Mouse (Mus musculus) MEL (cell line): Measurements from ENCODE around the gene Gramd4. TPM values are rescaled to one million over a fixed set of nuclear protein-coding genes. Genes with fewer than 3 reads are reported as not detected.

ENCODE experiments used
- DNase-seq: peaks from one replicate; pipeline ENCODE4 v3.0.0; 2011; ENCODE audit warnings: low read depth, low spot score
- H3K27ac ChIP-seq: 2 replicates; pipeline ENCODE4 v1.5.1; 2012; ENCODE audit warnings: low read depth, mild to moderate bottlenecking, control low read depth, low read length, moderate library complexity; ENCODE audit not compliant: control insufficient read depth
- H3K27me3 ChIP-seq, 2 experiments: fragments of 150-350 bp in 1 of 2; sonication (generic) in 1 of 2; 2 replicates each; pipeline ENCODE4 v1.6.1; 2012; ENCODE audit warnings: low read length in 2 of 2, mild to moderate bottlenecking in 2 of 2, improper control_type of control experiment in 1 of 2, moderate library complexity in 1 of 2; ENCODE audit not compliant: insufficient read depth in 2 of 2, control insufficient read depth in 1 of 2
- H3K36me3 ChIP-seq, 2 experiments: 2 replicates each; pipeline ENCODE4 v1.6.1; 2012 to 2014; ENCODE audit warnings: low read length in 2 of 2, improper control_type of control experiment in 1 of 2, inconsistent platforms in 1 of 2, mild to moderate bottlenecking in 1 of 2; ENCODE audit not compliant: insufficient read depth in 2 of 2, control insufficient read depth in 1 of 2
- H3K4me1 ChIP-seq, 2 experiments: fragments of 150-350 bp in 1 of 2; sonication (generic) in 1 of 2; 2 replicates each; pipeline ENCODE4 v1.6.1; 2012; ENCODE audit warnings: low read length in 2 of 2, improper control_type of control experiment in 1 of 2, mild to moderate bottlenecking in 1 of 2; ENCODE audit not compliant: insufficient read depth in 2 of 2, control insufficient read depth in 1 of 2
- H3K4me3 ChIP-seq, 2 experiments: fragments of 150-350 bp in 1 of 2; sonication (generic) in 1 of 2; 2 replicates each; pipeline ENCODE4 v1.5.1; 2012; ENCODE audit warnings: low read depth in 2 of 2, low read length in 2 of 2, mild to moderate bottlenecking in 2 of 2, moderate library complexity in 2 of 2, control low read depth in 1 of 2, improper control_type of control experiment in 1 of 2; ENCODE audit not compliant: control insufficient read depth in 1 of 2, insufficient read depth in 1 of 2
- H3K79me2 ChIP-seq: 2 replicates; pipeline ENCODE4 v1.6.1; 2012; ENCODE audit warnings: mild to moderate bottlenecking, low read length, moderate library complexity; ENCODE audit not compliant: control insufficient read depth, poor library complexity, insufficient read depth
- H3K9ac ChIP-seq: 2 replicates; pipeline ENCODE4 v1.6.1; 2012; ENCODE audit warnings: low read depth, mild to moderate bottlenecking, control low read depth, low read length, moderate library complexity; ENCODE audit not compliant: control insufficient read depth, poor library complexity, severe bottlenecking
- H3K9me3 ChIP-seq: fragments of 150-350 bp; sonication (generic); replicated peaks from 2 replicates; pipeline ENCODE4 v1.6.1; 2012; ENCODE audit warnings: mild to moderate bottlenecking, low read length, improper control_type of control experiment, moderate library complexity; ENCODE audit not compliant: insufficient read depth
- E2F4 ChIP-seq: IDR thresholded peaks from 2 replicates; pipeline ENCODE4 v1.6.1; 2011; ENCODE audit warnings: low read depth, low read length, improper control_type of control experiment, borderline replicate concordance
- EP300 ChIP-seq, 2 experiments: IDR thresholded peaks; 2 replicates each; pipeline ENCODE4 v1.6.1; 2011; ENCODE audit warnings: improper control_type of control experiment in 2 of 2, low read length in 2 of 2, low read depth in 1 of 2, mild to moderate bottlenecking in 1 of 2
- HCFC1 ChIP-seq: IDR thresholded peaks from 2 replicates; pipeline ENCODE4 v1.6.1; 2012; ENCODE audit warnings: low read depth, mild to moderate bottlenecking, inconsistent platforms, low read length, improper control_type of control experiment, moderate library complexity
- JUND ChIP-seq: IDR thresholded peaks from 2 replicates; pipeline ENCODE4 v1.6.1; 2011; ENCODE audit warnings: low read depth, mild to moderate bottlenecking, improper control_type of control experiment, low read length
- MAFK ChIP-seq: IDR thresholded peaks from 2 replicates; pipeline ENCODE4 v1.6.1; 2011; ENCODE audit warnings: low read depth, mild to moderate bottlenecking, low read length, improper control_type of control experiment, borderline replicate concordance
- MXI1 ChIP-seq: IDR thresholded peaks from 2 replicates; pipeline ENCODE4 v1.6.1; 2011; ENCODE audit warnings: mild to moderate bottlenecking, low read depth, low read length, improper control_type of control experiment
- MYC ChIP-seq: IDR thresholded peaks from 2 replicates; pipeline ENCODE4 v1.6.1; 2011; ENCODE audit warnings: low read depth, mild to moderate bottlenecking, low read length, improper control_type of control experiment, moderate library complexity
- NELFE ChIP-seq: IDR thresholded peaks from 2 replicates; pipeline ENCODE4 v1.6.1; 2011; ENCODE audit warnings: low read depth, low read length, improper control_type of control experiment
- NRF1 ChIP-seq: IDR thresholded peaks from 2 replicates; pipeline ENCODE4 v1.6.1; 2014; ENCODE audit warnings: low read depth, mild to moderate bottlenecking, inconsistent platforms, low read length, improper control_type of control experiment, moderate library complexity; ENCODE audit not compliant: poor library complexity, insufficient read depth, severe bottlenecking
- POLR2A ChIP-seq, 2 experiments: IDR thresholded peaks; 2 replicates each; pipeline ENCODE4 v1.6.1; 2011 to 2012; ENCODE audit warnings: low read length in 2 of 2, mild to moderate bottlenecking in 2 of 2, control low read depth in 1 of 2, improper control_type of control experiment in 1 of 2, low read depth in 1 of 2, moderate library complexity in 1 of 2; ENCODE audit not compliant: control insufficient read depth in 1 of 2, insufficient read depth in 1 of 2, poor library complexity in 1 of 2
- POLR2AphosphoS5 ChIP-seq: IDR thresholded peaks from 2 replicates; pipeline ENCODE4 v1.6.1; 2012; ENCODE audit warnings: low read depth, borderline replicate concordance, mild to moderate bottlenecking, inconsistent platforms, low read length, moderate library complexity, mixed read lengths
- RAD21 ChIP-seq: IDR thresholded peaks from 2 replicates; pipeline ENCODE4 v1.6.1; 2011; ENCODE audit warnings: mild to moderate bottlenecking, low read depth, low read length, improper control_type of control experiment
- SIN3A ChIP-seq: IDR thresholded peaks from 2 replicates; pipeline ENCODE4 v1.6.1; 2012; ENCODE audit warnings: low read length, improper control_type of control experiment, inconsistent platforms
- SMC3 ChIP-seq: IDR thresholded peaks from 2 replicates; pipeline ENCODE4 v1.6.1; 2011; ENCODE audit warnings: low read depth, low read length, improper control_type of control experiment
- TCF12 ChIP-seq: IDR thresholded peaks from 2 replicates; pipeline ENCODE4 v1.6.1; 2014; ENCODE audit warnings: low read depth, mild to moderate bottlenecking, inconsistent platforms, low read length, improper control_type of control experiment, moderate library complexity
- USF1 ChIP-seq: IDR thresholded peaks from 2 replicates; pipeline ENCODE4 v1.6.1; 2014; ENCODE audit warnings: low read depth, mild to moderate bottlenecking, inconsistent platforms, low read length, improper control_type of control experiment, moderate library complexity
- polyA plus RNA-seq, 2 experiments: library from polyadenylated mRNA; stranded (reverse) in 1 of 2; unstranded in 1 of 2; fragments of >175 nt in 1 of 2; fragments of >200 nt in 1 of 2; gene quantifications; 2 replicates each; pipeline versions ENCODE4 v1.2.1 to v1.2.4; 2012; ENCODE audit warnings: low replicate concordance in 2 of 2, low read depth in 1 of 2; ENCODE audit not compliant: insufficient read length in 2 of 2, insufficient read depth in 1 of 2, missing spikeins in 1 of 2
- total RNA-seq: library from RNA; depleted of rRNA; stranded (reverse); fragments of 300-350 nt; gene quantifications from 2 replicates; pipeline ENCODE4 v1.2.3, GENCODE M21; 2012

Gene Gramd4
- total and polyA plus RNA-seq, 3 experiments: 35.2 to 43.1 (median 38.0) TPM

GRCm38 (mm10) chr15:86164718-86165345, 107.3 kb downstream of the Gramd4 start:
- no peak for DNase-seq
- H3K27me3 ChIP-seq: no peaks in the 10 kb centered on the region
- TF ChIP-seq SIN3A: no peak
- TF ChIP-seq NRF1: no peak
- TF ChIP-seq TCF12: no peak
- no peak for TF ChIP-seq POLR2AphosphoS5
- no peak for TF ChIP-seq MAFK
- TF ChIP-seq NELFE: no peak
- TF ChIP-seq EP300 (IDR thresholded peaks at IDR 0.05; ENCODE audit: low read depth in 1 of 2, low read length in 2 of 2): no peak
- no peak for TF ChIP-seq JUND
- TF ChIP-seq MYC: no peak
- TF ChIP-seq USF1: no peak
- TF ChIP-seq MXI1: no peak
- TF ChIP-seq HCFC1: no peak
- TF ChIP-seq RAD21: no peak
- TF ChIP-seq, all 39 proteins: peak for 0
- peaks cover 0 to 8% of the 10 kb centered on the region in 2 experiments; a peak in 1 of 4 replicates for H3K36me3 ChIP-seq
- peaks cover 0 to 4% of the 10 kb centered on the region in 2 experiments; a peak in 2 of 4 replicates for H3K4me1 ChIP-seq
- no peak overlapping the region for H3K9ac ChIP-seq
- H3K79me2 ChIP-seq: no peaks in the 10 kb centered on the region
- H3K27ac ChIP-seq: no peak overlapping the region
- no peaks in the 10 kb centered on the region for H3K9me3 ChIP-seq
- H3K4me3 ChIP-seq: no peak overlapping the region

- Histone ChIP-seq H3K36me3 (peaks cover 0 to 4% of the 10 kb centered on the region in 2 experiments; a peak in 1 of 4 replicates), H3K4me1 (no peaks in the 10 kb centered on the region), H3K27ac (no peak overlapping the region), H3K9ac (no peak overlapping the region), H3K79me2 (no peaks in the 10 kb centered on the region), H3K4me3 (no peak overlapping the region), H3K9me3 (no peaks in the 10 kb centered on the region), H3K27me3 (no peaks in the 10 kb centered on the region)
- TF ChIP-seq SMC3 (no peak), HCFC1 (no peak), MAFK (peak; percentile 78), E2F4 (no peak), POLR2A (IDR thresholded peaks at IDR 0.05; ENCODE audit: control insufficient read depth in 1 of 2, insufficient read depth in 1 of 2, low read depth in 1 of 2, low read length in 2 of 2, poor library complexity in 1 of 2) (no peak)
- DNase-seq: no peak
Measured at GRCm38 (mm10) chr15:86165811-86166590, 108.5 kb downstream of the Gramd4 start.
